Mouse (Mus musculus) erythroblast, embryonic 14.5 days (primary cell): ENCODE data around the gene Ncoa7.

Source experiments
- GATA1 ChIP-seq: IDR thresholded peaks from 2 replicates; pipeline ENCODE4 v1.6.1; 2012; ENCODE audit warnings: low read length, inconsistent platforms, mixed read lengths
- TAL1 ChIP-seq: IDR thresholded peaks from 3 replicates; pipeline ENCODE4 v1.6.1; 2012; ENCODE audit warnings: low read length, inconsistent platforms, mixed read lengths

DNA sequence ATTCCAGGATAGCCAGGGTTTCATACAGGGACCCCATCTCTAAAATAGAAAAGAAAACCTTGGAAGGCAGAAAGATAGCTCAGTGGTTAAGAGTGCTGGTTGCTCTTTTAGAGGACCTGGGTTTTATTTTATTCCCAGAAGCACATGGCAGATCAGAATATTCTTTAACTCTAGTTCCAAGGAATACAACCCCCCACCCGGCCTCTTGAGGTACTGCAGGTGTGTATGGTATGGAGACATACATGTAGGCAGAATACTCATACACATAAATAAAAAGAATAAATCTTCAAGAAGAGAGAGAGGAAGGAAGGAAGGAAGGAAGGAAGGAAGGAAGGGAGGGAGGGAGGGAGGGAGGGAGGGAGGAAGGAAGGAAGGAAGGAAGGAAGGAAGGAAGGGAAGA is 72.3 kb downstream of the Ncoa7 start:
- TF ChIP-seq GATA1 = no peak
- TF ChIP-seq TAL1 = no peak
